Mouse (Mus musculus): ENCODE results near the gene Suclg2.

Gene Suclg2

DNA sequence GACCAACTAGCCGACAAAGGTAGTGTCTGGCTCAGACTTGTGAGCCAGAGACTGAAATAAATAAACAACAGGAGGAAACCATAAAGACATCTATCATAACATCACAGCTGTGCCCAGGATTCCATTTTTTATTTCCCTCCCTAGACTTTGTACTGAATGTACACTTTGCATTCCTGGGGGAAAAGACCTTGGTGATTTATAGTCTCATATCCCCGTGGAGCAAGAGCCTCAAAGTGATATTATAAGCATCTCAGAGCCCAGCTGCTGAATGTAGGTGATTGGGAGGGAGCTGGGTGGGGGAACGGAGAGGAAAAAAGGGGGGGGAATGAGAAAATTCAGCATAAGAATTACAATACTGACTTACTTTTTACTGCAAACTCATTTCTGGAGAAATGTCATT lies 259.2 kb downstream of the Suclg2 start:
- no peak for DNase-seq (ENCODE audit: low read depth)

DNA sequence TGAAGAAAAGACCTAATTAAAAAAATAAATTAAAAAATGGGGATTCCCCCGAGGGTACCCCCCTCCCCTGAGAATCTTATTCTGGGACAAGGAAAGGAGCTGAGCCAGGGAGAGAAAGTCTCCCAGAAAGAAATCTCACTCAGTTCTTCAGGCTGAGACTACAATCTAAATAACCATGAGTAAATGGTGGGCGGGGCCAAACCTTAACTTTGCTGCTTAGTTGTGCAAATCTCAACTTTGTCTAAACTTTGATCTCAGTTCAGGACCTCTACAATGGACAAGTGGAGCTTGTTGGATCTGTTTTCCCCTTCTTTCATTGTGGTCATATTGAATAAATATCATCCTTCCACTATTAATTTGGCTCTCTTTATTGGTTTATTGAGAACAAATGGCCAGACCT lies 272.4 kb downstream of the Suclg2 start:
- DNase-seq (ENCODE audit: low read depth): no peak

GRCm38 (mm10) chr6:95445036-95445435 lies 273.6 kb downstream of the Suclg2 start:
- no peak for DNase-seq (ENCODE audit: low read depth)
